Mouse (Mus musculus) lung, adult 2 months (tissue): ENCODE measurements around the gene Derl3. TPM values are rescaled to one million over a fixed set of nuclear protein-coding genes. Genes with fewer than 3 reads are reported as not detected.
A peak's percentile ranks its signal among the peaks of the same experiment; 100 is the strongest.
"Not testable (repeated sequence)": the region's sequence is repeated elsewhere in the genome, so short reads cannot be mapped to it uniquely, and the experiment has no call there.

Source experiments
- DNase-seq: peaks from one replicate; pipeline ENCODE4 v3.0.0; 2022
- H3K4me1 ChIP-seq: fragments of 200-500 bp; 2 replicates; pipeline ENCODE4 v1.6.1; 2011; ENCODE audit warnings: low read length; ENCODE audit not compliant: control insufficient read depth, insufficient read depth
- H3K4me3 ChIP-seq: fragments of 200-500 bp; replicated peaks from 2 replicates; pipeline ENCODE3; 2011; ENCODE audit warnings: low read depth, mild to moderate bottlenecking, control low read depth, low read length; ENCODE audit errors: extremely low read depth
- CTCF ChIP-seq: fragments of 200-500 bp; IDR thresholded peaks from 2 replicates; pipeline ENCODE4 v1.5.1; 2011; ENCODE audit warnings: mild to moderate bottlenecking, low read length, control low read depth; ENCODE audit not compliant: insufficient read depth
- POLR2A ChIP-seq: fragments of 200-500 bp; IDR thresholded peaks from 2 replicates; pipeline ENCODE4 v1.6.1; 2011; ENCODE audit warnings: low read depth, mild to moderate bottlenecking, control low read depth, low read length, borderline replicate concordance; ENCODE audit errors: extremely low read depth
- WGBS: fragments of 180-500 bp; shearing (Covaris S2); methylation state at CpG from one replicate; pipeline ENCODE4 v1.1.7; 2018; 5-methylcytosine and 5-hydroxymethylcytosine counted together
- polyA plus RNA-seq: library from polyadenylated mRNA; depleted of rRNA; stranded (reverse); fragments of >200 nt; gene quantifications from 2 replicates; pipeline ENCODE4 v1.2.3, GENCODE M21; 2012; rRNA removed

Gene Derl3
- 5.1 and 12.1 TPM in 2 replicates for polyA plus RNA-seq

GRCm38 (mm10) chr10:75893089-75893750 lies at the start of gene Derl3:
Gene Derl3 (plus strand): TSS chr10:75893413.
- TF ChIP-seq POLR2A (no peak), CTCF (no peak)
- 3% methylated on average over 51 of the region's 51 CpGs for WGBS
- Histone ChIP-seq H3K4me1 (0 out of 2 replicates have a peak, but pooled peaks cover 2% of the 10 kb centered on the region), H3K4me3 (peak within 1 kb of the TSS; percentile 38)
- peak; percentile 90 for DNase-seq

GRCm38 (mm10) chr10:75843898-75844297 lies 49.3 kb upstream of the Derl3 start:
- DNase-seq, H3K4me3 ChIP-seq, H3K4me1 ChIP-seq: not testable (repeated sequence)
- WGBS = 74% methylated on average over 6 of the region's 6 CpGs

GRCm38 (mm10) chr10:75844800-75845199 lies 48.4 kb upstream of the Derl3 start:
- DNase-seq = no peak
- no peaks in the 10 kb centered on the region for H3K4me1 ChIP-seq
- 47% methylated on average over 1 of the region's 1 CpGs for WGBS
- no peak overlapping the region for H3K4me3 ChIP-seq
- TF ChIP-seq CTCF (no peak), POLR2A (no peak)

GRCm38 (mm10) chr10:75845306-75845930 lies 47.8 kb upstream of the Derl3 start:
- no peak for DNase-seq
- no peak overlapping the region for H3K4me3 ChIP-seq
- WGBS = 68% methylated on average over 6 of the region's 6 CpGs
- no peak for TF ChIP-seq POLR2A
- TF ChIP-seq CTCF = no peak
- no peaks in the 10 kb centered on the region for H3K4me1 ChIP-seq

- TF ChIP-seq CTCF (no peak), POLR2A (no peak)
- WGBS = 39% methylated on average over 3 of the region's 3 CpGs
- H3K4me3 ChIP-seq = no peak overlapping the region
- no peak for DNase-seq
- H3K4me1 ChIP-seq = no peaks in the 10 kb centered on the region
Measured at GRCm38 (mm10) chr10:75848382-75848781, 44.8 kb upstream of the Derl3 start.

GRCm38 (mm10) chr10:75851076-75851475 lies 42.1 kb upstream of the Derl3 start:
- TF ChIP-seq CTCF (no peak), POLR2A (no peak)
- DNase-seq = no peak
- no peak overlapping the region for H3K4me3 ChIP-seq
- H3K4me1 ChIP-seq = no peaks in the 10 kb centered on the region
- 27% methylated on average over 6 of the region's 6 CpGs for WGBS

GRCm38 (mm10) chr10:75851681-75852080 lies 41.5 kb upstream of the Derl3 start:
- Histone ChIP-seq H3K4me1 (no peaks in the 10 kb centered on the region), H3K4me3 (no peak overlapping the region)
- no peak for TF ChIP-seq POLR2A
- TF ChIP-seq CTCF = no peak
- WGBS = 57% methylated on average over 3 of the region's 3 CpGs
- no peak for DNase-seq

- Histone ChIP-seq H3K4me3 (no peak overlapping the region), H3K4me1 (no peaks in the 10 kb centered on the region)
- WGBS = 88% methylated on average over 12 of the region's 12 CpGs
- TF ChIP-seq CTCF (no peak), POLR2A (no peak)
- no peak for DNase-seq
Measured at GRCm38 (mm10) chr10:75852539-75853125, 40.6 kb upstream of the Derl3 start.

GRCm38 (mm10) chr10:75853452-75853851 lies 39.8 kb upstream of the Derl3 start:
- TF ChIP-seq CTCF (peak; percentile 47), POLR2A (no peak)
- 16% methylated on average over 10 of the region's 10 CpGs for WGBS
- H3K4me1 ChIP-seq = no peaks in the 10 kb centered on the region
- no peak overlapping the region for H3K4me3 ChIP-seq
- peak; percentile 77 for DNase-seq

GRCm38 (mm10) chr10:75854096-75854495 lies 39.1 kb upstream of the Derl3 start:
- TF ChIP-seq POLR2A (no peak), CTCF (no peak)
- Histone ChIP-seq H3K4me1 (no peaks in the 10 kb centered on the region), H3K4me3 (no peak overlapping the region)
- WGBS = 50% methylated on average over 5 of the region's 5 CpGs
- no peak for DNase-seq
